Mouse (Mus musculus): ENCODE data around the gene Dync1li1. TPM values are rescaled to one million over a fixed set of nuclear protein-coding genes. Genes with fewer than 3 reads are reported as not detected.

The Dync1li1 gene
- 43.8 and 49.2 TPM in 2 replicates for polyA plus RNA-seq (2015; fragmentation: Nextera tagmentation; extraction: Ambion mirVana)

DNA sequence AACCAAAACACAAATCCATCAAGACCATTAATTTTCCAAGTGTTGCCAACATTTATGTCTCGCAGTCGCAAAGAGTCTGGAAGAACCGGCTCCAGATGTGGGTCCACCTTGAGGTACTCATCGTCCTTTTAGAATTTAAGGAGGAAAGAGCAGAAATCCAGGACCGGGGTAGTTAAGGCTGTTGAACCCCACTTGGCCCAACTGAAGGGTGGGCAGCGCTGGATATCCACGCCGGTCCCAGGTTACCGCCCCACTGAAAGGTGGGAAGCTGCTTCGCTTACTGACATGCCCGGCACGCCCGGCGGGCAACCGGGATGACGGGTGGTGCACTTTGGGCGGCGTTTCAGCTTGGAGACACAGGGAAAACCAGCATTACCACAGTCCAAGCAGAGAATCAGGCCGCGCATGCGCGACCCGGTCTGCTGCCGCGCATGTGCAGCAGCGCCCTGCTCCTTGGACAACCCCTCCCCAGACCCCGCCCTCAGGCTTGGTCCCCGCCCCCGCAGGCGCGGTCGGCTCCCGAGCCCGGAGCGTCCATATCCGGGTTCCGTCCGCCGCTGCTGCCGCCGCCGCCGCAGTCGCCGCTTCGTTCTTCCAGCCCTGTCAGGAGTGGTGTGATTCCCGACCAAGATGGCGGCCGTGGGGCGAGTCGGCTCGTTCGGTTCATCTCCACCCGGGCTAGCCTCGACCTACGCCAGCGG is at the start of gene Dync1li1:
Gene Dync1li1, plus strand, starts transcription at position 539 of the 701 bp plus-strand sequence.

DNA sequence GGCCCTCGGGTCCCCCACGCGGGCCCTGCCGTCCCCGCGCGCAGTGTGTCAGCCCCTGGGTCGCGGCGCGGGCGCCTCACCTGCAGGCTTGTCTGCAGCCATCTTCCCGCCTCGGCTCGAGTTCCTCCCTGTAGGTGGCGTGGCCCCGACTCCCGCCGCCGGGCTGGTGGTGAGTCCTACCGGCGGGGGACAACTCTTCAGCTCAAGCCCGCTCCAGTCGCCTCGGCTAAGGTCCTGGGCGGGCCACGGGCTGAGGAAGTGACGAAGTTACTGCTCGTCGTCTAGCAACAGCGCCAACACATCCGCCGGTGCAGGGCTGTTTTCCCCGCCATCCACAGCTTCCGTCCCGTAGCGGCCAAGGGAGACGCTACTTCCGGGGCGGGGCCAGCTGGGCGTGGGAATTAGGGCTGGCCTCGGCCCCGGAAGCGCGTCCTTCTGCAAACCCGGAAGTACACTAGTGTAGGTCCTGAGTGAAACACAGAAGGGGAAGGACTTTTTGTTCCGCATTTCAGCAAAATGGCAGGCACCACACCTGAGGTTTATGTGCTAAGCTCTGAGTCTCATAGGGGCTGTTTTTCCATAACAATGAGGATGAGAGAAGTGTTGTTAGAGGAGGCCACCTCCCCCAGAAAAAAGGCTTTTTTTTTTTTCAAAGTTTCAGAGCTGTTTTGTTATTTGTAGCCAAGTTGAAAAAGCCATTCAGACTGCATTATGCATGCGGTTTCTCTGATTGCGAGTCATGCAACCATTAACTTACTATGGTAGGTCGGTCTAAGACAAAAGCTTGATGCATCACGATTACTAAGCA is 48.5 kb upstream of the Dync1li1 start, which contains the start of gene Cnot10:
Gene Cnot10, minus strand, starts transcription at position 346 of the 808 bp plus-strand sequence.

DNA sequence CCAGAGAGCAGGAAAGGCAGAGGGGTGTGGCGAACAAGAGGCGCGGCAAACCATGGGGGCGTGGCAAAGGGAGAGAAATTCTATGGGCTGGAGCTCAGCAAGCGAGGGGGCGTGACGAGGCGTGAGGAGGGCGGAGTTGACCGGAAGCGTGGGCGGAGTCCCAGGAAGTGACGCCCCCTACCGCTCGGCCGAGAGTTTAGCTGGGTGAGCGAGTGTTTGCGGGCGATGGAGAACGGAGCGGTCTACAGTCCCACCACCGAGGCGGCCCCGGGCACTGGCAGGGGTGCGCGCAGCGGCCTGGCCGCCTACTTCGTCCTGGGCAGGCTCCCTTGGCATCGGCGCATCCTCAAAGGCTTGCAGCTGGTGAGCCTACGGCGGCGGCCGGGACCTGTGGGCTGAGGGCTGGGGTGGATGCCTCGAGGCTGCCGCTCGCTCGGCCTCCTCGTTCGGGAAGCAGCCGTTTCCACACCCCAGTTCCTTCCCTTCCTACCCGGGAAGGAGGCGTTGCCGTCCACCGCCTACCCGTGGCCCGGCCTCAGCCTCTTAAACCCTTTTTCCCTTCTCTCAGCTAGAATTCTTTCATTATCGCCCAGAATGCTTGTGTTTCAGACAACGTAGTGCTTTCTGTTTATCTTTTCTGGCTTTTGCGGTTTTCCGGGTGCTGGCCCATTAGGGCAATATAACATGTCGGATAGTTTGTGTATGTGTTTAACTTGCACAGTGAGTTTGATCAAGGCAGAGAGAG is 42.6 kb downstream of the Dync1li1 start, which contains the start of gene Cmtm6:
Gene Cmtm6, plus strand, starts transcription at position 106 of the 745 bp plus-strand sequence.

Other genes starting within 250 kb of the Dync1li1 start
- gene Ccr4, start 183.9 kb upstream of the Dync1li1 start, polyA plus RNA-seq (2015; fragmentation: Nextera tagmentation; extraction: Ambion mirVana), result 0.71 and 1.3 TPM in 2 replicates
- gene C130032M10Rik, start 173.1 kb upstream of the Dync1li1 start, polyA plus RNA-seq (2015; fragmentation: Nextera tagmentation; extraction: Ambion mirVana), result not detected in 2 replicates
- 0.23 and 0.28 TPM in 2 replicates for gene Trim71, start 124.4 kb upstream of the Dync1li1 start, polyA plus RNA-seq (2015; fragmentation: Nextera tagmentation; extraction: Ambion mirVana)
- 22.7 and 25.6 TPM in 2 replicates for gene Cnot10, start 48.6 kb upstream of the Dync1li1 start, polyA plus RNA-seq (2015; fragmentation: Nextera tagmentation; extraction: Ambion mirVana)
- gene Cmtm6, start 42.3 kb downstream of the Dync1li1 start, polyA plus RNA-seq (2015; fragmentation: Nextera tagmentation; extraction: Ambion mirVana), result 43.5 and 43.8 TPM in 2 replicates
- gene Cmtm7, start 93.1 kb downstream of the Dync1li1 start, polyA plus RNA-seq (2015; fragmentation: Nextera tagmentation; extraction: Ambion mirVana), result 113 and 128 TPM in 2 replicates
- gene Cmtm8, start 155.4 kb downstream of the Dync1li1 start, polyA plus RNA-seq (2015; fragmentation: Nextera tagmentation; extraction: Ambion mirVana), result 4.1 and 4.5 TPM in 2 replicates
- gene Gpd1l, start 245.2 kb downstream of the Dync1li1 start, polyA plus RNA-seq (2015; fragmentation: Nextera tagmentation; extraction: Ambion mirVana), result 17.2 and 20.3 TPM in 2 replicates

All from urinary bladder, postnatal 0 days (tissue).